Mouse (Mus musculus) liver, embryonic 15.5 days (tissue): Measurements from ENCODE around the gene Rbx1. TPM values are rescaled to one million over a fixed set of nuclear protein-coding genes. Genes with fewer than 3 reads are reported as not detected.
"Not testable (repeated sequence)": the region's sequence is repeated elsewhere in the genome, so short reads cannot be mapped to it uniquely, and the experiment has no call there.

ENCODE experiments used
- ATAC-seq: fragments of 200-750 bp; cut with Nextera tagmentation; 2 replicates; pipeline ENCODE4 v1.8.0; 2017; ENCODE audit warnings: moderate number of reproducible peaks, mild to moderate bottlenecking, moderate library complexity; ENCODE audit not compliant: insufficient read depth
- H3K27ac ChIP-seq: fragments of 300-500 bp; sonication (generic); replicated peaks from 2 replicates; pipeline ENCODE4 v1.5.1; 2015; ENCODE audit warnings: mild to moderate bottlenecking, inconsistent platforms
- H3K27me3 ChIP-seq: fragments of 300-500 bp; sonication (generic); 2 replicates; pipeline ENCODE4 v1.6.1; 2015; ENCODE audit warnings: mild to moderate bottlenecking, inconsistent platforms
- H3K36me3 ChIP-seq: fragments of 300-500 bp; sonication (generic); replicated peaks from 2 replicates; pipeline ENCODE4 v1.6.1; 2015; ENCODE audit warnings: moderate library complexity, mild to moderate bottlenecking, inconsistent platforms
- H3K4me1 ChIP-seq: fragments of 300-500 bp; sonication (generic); replicated peaks from 2 replicates; pipeline ENCODE4 v1.6.1; 2015; ENCODE audit warnings: inconsistent platforms
- H3K4me2 ChIP-seq: fragments of 300-500 bp; sonication (generic); 2 replicates; pipeline ENCODE4 v1.6.1; 2015; ENCODE audit warnings: moderate library complexity, mild to moderate bottlenecking, inconsistent platforms
- H3K4me3 ChIP-seq: fragments of 300-500 bp; sonication (generic); replicated peaks from 2 replicates; pipeline ENCODE4 v1.5.1; 2015; ENCODE audit warnings: mild to moderate bottlenecking, inconsistent platforms
- H3K9ac ChIP-seq: fragments of 300-500 bp; sonication (generic); 2 replicates; pipeline ENCODE4 v1.6.1; 2015; ENCODE audit warnings: moderate library complexity, mild to moderate bottlenecking, inconsistent platforms
- H3K9me3 ChIP-seq: fragments of 300-500 bp; sonication (generic); replicated peaks from 2 replicates; pipeline ENCODE4 v1.6.1; 2016; ENCODE audit warnings: inconsistent platforms
- WGBS: fragments of 180-500 bp; shearing (Covaris S2); methylation state at CpG from one replicate; pipeline ENCODE4 v1.1.7; 2015; ENCODE audit warnings: mixed read lengths; ENCODE audit not compliant: insufficient replicate concordance; 5-methylcytosine and 5-hydroxymethylcytosine counted together
- polyA plus RNA-seq: library from polyadenylated mRNA; unstranded; fragments of >200 nt; fragmentation: Nextera tagmentation; extraction: Ambion mirVana; gene quantifications from 2 replicates; pipeline ENCODE4 v1.2.1, GENCODE M21; 2015

Gene Rbx1
- polyA plus RNA-seq, 1 experiment from 2014 or later, result 226 TPM

DNA sequence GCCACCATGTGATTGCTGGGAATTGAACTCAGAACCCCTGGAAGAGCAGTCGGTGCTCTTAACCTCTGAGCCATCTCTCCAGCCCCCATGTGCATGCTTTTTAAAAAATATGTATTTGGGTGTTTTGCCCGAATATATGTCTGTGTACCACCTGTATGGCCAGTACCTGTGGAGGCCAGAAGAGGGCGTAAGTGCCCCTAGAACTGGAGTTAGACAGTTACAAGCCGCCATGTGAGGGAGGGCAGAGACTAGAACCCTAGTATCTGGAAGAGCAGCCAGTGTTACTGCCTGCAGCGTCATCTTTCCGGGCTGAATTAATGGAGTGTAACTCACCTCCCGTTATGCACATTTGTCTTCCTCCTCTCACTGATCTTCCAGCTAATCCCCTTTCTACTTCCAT lies 4.6 kb upstream of the Rbx1 start:
- no peak overlapping the region for H3K27ac ChIP-seq
- H3K9me3 ChIP-seq, result no peaks in the 10 kb centered on the region
- WGBS, result 78% methylated on average over 7 of the region's 7 CpGs
- no peak overlapping the region for H3K4me2 ChIP-seq
- H3K9ac ChIP-seq, result no peak overlapping the region
- no peaks in the 10 kb centered on the region for H3K27me3 ChIP-seq
- no peak overlapping the region for H3K4me3 ChIP-seq
- H3K36me3 ChIP-seq, result peaks cover 9% of the 10 kb centered on the region; the same call in 1 of the 2 replicates
- peaks cover 10% of the 10 kb centered on the region for H3K4me1 ChIP-seq
- ATAC-seq, result no peak

DNA sequence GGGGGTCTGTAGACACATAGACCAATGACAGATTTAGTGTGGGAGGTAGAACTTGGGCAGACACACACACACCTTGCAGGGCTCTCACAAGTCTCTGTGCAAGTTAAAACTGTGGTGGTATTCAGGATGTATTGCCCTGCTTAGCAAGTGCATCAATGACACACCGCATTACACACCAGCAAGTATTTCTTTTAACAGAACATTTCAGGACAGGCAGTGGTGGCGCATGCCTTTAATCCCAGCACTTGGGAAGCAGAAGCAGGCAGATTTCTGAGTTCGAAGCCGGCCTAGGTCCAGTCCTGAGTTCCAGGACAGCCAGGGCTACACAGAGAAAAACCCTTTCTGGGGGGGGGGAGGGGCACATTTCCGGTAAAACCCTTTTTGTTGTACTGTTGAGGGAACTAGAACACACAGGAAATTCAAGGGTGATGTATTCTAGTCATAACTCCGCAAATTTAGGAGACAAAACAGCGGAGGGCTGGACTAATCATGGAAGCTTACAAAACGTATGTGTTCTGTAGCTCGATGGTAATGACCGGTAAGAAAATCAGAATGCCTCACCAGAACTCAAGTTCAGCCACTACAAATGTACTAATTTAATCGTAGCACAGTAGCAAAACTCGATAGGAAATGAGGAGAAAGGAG lies 958 bp upstream of the Rbx1 start:
- Histone ChIP-seq H3K27me3 (no peaks in the 10 kb centered on the region), H3K9ac (peak overlapping the region; percentile 62), H3K4me2 (peak overlapping the region; percentile 86), H3K27ac (peak overlapping the region; percentile 89), H3K4me3 (peak overlapping the region; percentile 81), H3K36me3 (peaks cover 22% of the 10 kb centered on the region), H3K9me3 (no peaks in the 10 kb centered on the region), H3K4me1 (peaks cover 30% of the 10 kb centered on the region)
- ATAC-seq, result no peak
- WGBS, result 64% methylated on average over 12 of the region's 12 CpGs

DNA sequence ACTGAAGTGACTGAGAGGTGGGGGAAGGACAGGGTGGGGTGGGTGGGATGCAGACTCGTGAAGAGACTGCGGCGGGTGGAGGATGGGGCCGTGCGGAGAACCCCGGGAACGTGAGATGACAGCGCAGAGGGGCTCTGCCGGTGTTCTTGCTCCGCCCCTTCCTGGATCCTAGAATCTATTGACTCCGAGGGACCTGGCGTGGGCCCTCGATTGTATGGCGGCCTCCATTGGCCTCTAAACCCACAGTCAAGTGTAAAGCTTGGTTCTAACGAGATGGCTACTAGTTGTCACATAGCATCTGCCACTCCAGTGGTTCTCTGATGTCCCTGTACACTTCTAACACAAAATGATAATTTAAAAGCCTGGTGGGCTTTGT lies 630 bp downstream of the Rbx1 start:
- Histone ChIP-seq H3K9ac (peak overlapping the region; percentile 74), H3K4me3 (peak overlapping the region; percentile 81), H3K36me3 (peaks cover 32% of the 10 kb centered on the region), H3K27ac (peak overlapping the region; percentile 89), H3K9me3 (no peaks in the 10 kb centered on the region), H3K4me1 (peaks cover 30% of the 10 kb centered on the region), H3K27me3 (no peaks in the 10 kb centered on the region), H3K4me2 (peak overlapping the region; percentile 86)
- peak; percentile 57; the same call in 1 of the 2 replicates for ATAC-seq
- WGBS, result under 1% methylated on average over 15 of the region's 15 CpGs

DNA sequence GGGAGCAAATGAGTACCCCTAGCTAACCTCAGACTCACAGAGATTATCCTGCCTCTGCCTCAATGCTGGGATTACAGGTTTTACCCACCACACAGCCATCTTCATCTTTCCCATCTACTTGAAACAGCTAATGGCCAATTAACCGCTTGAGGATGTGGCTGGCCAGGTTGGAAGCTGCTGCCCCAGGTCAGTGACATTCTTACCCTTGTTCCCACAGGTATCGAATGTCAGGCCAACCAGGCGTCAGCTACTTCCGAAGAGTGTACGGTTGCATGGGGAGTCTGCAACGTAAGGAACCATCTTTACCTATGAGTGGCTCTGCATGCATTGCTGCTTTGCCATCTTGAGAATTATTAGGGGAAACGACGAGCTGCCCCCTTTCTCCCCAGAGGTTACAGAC lies 4.6 kb downstream of the Rbx1 start:
- Histone ChIP-seq H3K36me3 (peaks cover 71% of the 10 kb centered on the region), H3K4me2 (no peak overlapping the region), H3K4me1 (peaks cover 24% of the 10 kb centered on the region), H3K9me3 (no peaks in the 10 kb centered on the region), H3K4me3 (no peak overlapping the region), H3K27ac (no peak overlapping the region), H3K9ac (no peak overlapping the region), H3K27me3 (no peaks in the 10 kb centered on the region)
- WGBS, result 89% methylated on average over 8 of the region's 8 CpGs
- ATAC-seq, result no peak

DNA sequence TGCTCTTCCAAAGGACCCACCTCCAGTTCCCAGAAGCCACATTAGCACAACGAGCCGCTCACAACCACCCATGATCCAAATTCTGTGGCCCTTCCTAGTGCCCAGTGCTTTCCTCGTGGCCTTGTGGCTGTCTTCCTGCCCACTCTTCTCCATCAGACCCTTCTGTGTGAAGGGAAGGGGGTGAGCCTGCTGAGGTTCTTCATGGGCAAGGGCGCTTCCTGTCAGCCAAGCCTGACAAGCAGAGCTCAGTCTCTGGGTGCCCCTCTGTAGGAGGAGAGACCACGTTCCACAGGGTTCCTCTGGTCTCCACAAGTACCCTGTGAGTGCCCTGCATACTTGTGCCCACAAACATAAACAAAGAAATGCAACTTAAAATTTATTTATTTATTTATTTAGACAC lies 6.2 kb downstream of the Rbx1 start:
- ATAC-seq, result no peak
- H3K27ac ChIP-seq, result no peak overlapping the region
- no peak overlapping the region for H3K4me2 ChIP-seq
- H3K9ac ChIP-seq, result no peak overlapping the region
- peaks cover 31% of the 10 kb centered on the region for H3K4me1 ChIP-seq
- H3K27me3 ChIP-seq, result no peaks in the 10 kb centered on the region
- H3K9me3 ChIP-seq, result no peaks in the 10 kb centered on the region
- WGBS, result 69% methylated on average over 5 of the region's 5 CpGs
- peaks cover 74% of the 10 kb centered on the region for H3K36me3 ChIP-seq
- no peak overlapping the region for H3K4me3 ChIP-seq

DNA sequence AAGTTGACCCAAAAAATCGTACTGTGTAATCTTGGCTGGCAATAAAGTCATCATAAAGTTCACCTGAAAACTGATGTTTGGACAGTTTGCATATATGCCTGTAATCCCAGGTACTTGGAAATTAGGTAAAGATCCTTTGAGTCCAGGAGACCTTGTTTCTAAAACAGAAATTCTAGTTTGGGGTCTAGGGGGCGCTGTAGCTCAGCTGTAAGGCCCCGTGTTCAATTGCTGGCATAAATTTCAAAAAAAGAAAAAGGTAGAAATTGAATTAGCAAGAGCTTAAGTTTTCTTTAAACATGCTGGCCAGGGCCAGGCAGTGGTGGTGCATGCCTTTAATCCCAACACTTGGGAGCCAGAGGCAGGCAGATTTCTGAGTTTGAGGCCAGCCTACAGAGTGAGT lies 9.6 kb downstream of the Rbx1 start:
- Histone ChIP-seq H3K27ac (no peak overlapping the region), H3K9ac (no peak overlapping the region), H3K36me3 (peaks cover 53% of the 10 kb centered on the region), H3K9me3 (no peaks in the 10 kb centered on the region), H3K27me3 (no peaks in the 10 kb centered on the region), H3K4me2 (no peak overlapping the region), H3K4me1 (peaks cover 18% of the 10 kb centered on the region), H3K4me3 (no peak overlapping the region)
- 27% methylated on average over 3 of the region's 3 CpGs for WGBS
- no peak for ATAC-seq

DNA sequence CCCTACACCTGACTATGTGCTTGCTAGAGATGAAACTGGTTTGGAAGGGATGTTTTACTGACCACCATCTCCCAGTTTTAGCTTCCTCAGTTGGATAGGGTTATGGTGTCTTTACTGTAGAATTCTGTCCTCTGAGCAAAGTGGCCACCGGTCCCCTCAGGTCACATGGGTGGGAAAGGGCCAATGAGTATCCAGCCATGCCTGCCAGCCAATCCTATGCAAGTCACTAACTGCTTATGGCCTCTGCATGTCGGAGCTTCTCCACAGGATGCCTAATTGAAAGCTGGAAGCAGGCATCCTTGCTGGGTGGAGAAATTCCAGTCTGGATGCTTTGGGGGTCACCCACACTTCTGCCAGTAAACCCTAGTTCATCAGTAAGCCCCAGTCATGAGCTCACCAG lies 10.5 kb downstream of the Rbx1 start:
- Histone ChIP-seq H3K9me3 (no peaks in the 10 kb centered on the region), H3K36me3 (peaks cover 43% of the 10 kb centered on the region), H3K4me2 (peak overlapping the region; percentile 38), H3K27me3 (no peaks in the 10 kb centered on the region), H3K4me3 (no peak overlapping the region), H3K9ac (no peak overlapping the region), H3K27ac (no peak overlapping the region), H3K4me1 (peaks cover 25% of the 10 kb centered on the region)
- no peak for ATAC-seq
- 11% methylated on average over 2 of the region's 2 CpGs for WGBS

DNA sequence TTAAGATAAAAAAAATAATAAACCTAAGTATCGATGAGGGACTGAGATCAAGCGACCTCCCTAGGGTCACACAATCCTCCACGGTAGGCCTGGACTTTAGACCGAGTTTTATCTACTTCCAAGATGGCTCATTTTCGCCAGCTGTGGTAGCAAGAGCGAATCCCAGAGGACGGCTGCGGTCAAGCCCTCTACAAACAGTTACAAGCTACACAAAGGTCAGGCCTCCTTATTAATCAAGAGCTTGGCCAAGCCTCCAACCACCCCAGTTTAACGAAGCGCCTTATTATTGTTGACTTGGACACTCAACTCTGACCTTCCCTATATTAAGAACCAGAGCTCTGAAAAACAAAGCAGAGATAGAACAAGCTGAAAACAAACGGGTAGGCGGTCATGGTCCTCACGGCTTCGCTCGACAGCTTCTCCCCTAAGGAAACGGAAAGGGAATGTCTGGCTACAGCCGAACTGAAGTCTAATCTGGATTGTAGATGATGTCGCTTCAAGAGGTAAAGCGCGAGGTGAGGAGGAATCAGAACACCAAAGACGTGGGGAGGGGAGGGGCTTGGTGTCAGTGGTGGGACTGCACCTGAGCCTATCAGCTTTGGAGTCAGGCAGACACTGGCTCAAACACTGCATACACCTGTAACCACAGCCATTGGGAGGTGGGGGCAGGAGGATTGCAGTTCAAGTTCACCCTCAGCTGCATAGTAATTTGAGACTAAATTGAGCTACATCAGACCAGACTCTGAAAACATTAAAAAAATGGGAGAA lies 13.5 kb downstream of the Rbx1 start:
- H3K27ac ChIP-seq, result no peak overlapping the region
- H3K36me3 ChIP-seq, result peaks cover 14% of the 10 kb centered on the region
- no peaks in the 10 kb centered on the region for H3K9me3 ChIP-seq
- no peak overlapping the region for H3K9ac ChIP-seq
- no peaks in the 10 kb centered on the region for H3K27me3 ChIP-seq
- 68% methylated on average over 21 of the region's 21 CpGs for WGBS
- ATAC-seq, result no peak
- no peak overlapping the region for H3K4me3 ChIP-seq
- no peak overlapping the region for H3K4me2 ChIP-seq
- peaks cover 27% of the 10 kb centered on the region for H3K4me1 ChIP-seq

DNA sequence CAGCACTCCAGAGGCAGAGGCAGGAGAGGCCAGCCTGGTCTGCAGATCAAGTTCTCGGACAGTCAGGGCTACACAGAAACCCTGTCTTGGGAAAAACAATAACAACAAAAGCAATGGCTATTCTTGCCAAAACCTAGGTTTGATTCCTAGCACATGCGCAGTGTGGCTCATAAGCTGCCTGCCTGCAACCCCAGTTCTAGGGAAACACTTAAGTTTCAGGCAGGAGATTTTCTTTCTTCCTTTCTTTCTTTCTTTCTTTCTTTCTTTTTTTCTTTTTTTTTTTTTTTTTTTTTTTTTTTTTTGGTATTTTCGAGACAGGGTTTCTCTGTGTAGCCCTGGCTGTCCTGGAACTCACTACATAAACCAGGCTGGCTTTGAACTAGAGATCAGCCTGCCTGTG lies 14.2 kb downstream of the Rbx1 start:
- H3K9me3 ChIP-seq, result not testable (repeated sequence)
- WGBS, result 71% methylated on average over 3 of the region's 3 CpGs

DNA sequence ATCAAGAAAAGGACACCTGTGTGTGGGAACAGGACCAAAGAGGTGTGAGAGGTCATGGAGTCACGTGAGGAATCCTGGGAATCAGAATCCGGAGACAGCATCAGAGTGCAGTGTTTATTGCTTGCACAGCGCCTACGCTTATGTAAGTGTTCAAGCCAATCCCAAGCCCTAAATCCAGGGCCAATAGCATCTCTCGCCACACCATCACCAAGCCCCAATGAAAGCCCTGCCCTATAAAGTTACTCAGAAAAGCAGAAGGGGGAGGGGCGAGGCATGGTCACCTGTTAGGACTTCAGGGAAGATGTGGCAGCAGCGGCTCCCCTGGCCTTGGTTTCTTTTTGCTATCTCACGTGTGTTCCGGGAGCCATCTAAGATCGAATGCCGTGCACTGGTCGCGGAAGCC lies 14.9 kb downstream of the Rbx1 start:
- peak overlapping the region; percentile 70 for H3K4me2 ChIP-seq
- H3K36me3 ChIP-seq, result peaks cover under 1% of the 10 kb centered on the region; the same call in 1 of the 2 replicates
- peak overlapping the region; percentile 53 for H3K4me3 ChIP-seq
- H3K9ac ChIP-seq, result 0 out of 2 replicates have a peak overlapping the region, but pooled peaks have one; percentile 19
- 10% methylated on average over 13 of the region's 13 CpGs for WGBS
- H3K9me3 ChIP-seq, result no peaks in the 10 kb centered on the region
- no peaks in the 10 kb centered on the region for H3K27me3 ChIP-seq
- peaks cover 26% of the 10 kb centered on the region for H3K4me1 ChIP-seq
- no peak overlapping the region for H3K27ac ChIP-seq
- peak; percentile 71 for ATAC-seq

More for the DNA sequence above, 14.2 kb downstream of the Rbx1 start:
- not testable (repeated sequence) for H3K4me3 ChIP-seq, H3K9ac ChIP-seq, H3K27me3 ChIP-seq, H3K27ac ChIP-seq, ATAC-seq, H3K36me3 ChIP-seq, H3K4me2 ChIP-seq
- peaks cover 31% of the 10 kb centered on the region for H3K4me1 ChIP-seq

DNA sequence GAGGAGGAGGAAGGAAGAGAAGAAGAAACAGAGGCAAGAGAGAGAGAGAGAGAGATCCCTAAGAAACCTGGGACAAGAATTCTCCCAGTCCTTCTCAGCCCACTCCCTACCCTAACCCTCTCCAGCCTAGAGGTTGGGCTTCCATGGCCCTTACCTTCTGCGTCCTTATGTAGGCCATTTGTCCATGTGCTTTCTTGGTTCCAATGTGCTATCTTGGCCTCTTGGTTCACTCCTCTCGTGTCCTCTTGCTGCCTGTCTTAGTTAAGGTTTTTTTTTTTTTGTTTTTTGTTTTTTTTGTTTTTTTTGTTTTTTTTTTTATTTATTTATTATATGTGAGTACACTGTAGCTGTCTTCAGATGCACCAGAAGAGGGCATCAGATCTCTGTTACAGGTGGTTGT lies 16.9 kb downstream of the Rbx1 start:
- 70% methylated on average over 2 of the region's 2 CpGs for WGBS
- H3K4me1 ChIP-seq, result peaks cover 21% of the 10 kb centered on the region
- no peak for ATAC-seq

More for the DNA sequence above, 16.9 kb downstream of the Rbx1 start:
- no peaks in the 10 kb centered on the region for H3K9me3 ChIP-seq
- no peak overlapping the region for H3K4me2 ChIP-seq
- H3K27me3 ChIP-seq, result no peaks in the 10 kb centered on the region
- no peak overlapping the region for H3K27ac ChIP-seq
- no peak overlapping the region for H3K9ac ChIP-seq
- no peaks in the 10 kb centered on the region for H3K36me3 ChIP-seq
- H3K4me3 ChIP-seq, result no peak overlapping the region
